Mouse (Mus musculus) fibroblast of lung, adult 2 months (primary cell): ENCODE results near the gene Atxn1.

Experiments
- DNase-seq: peaks from one replicate; pipeline ENCODE4 v3.0.0-alpha.2; 2011; ENCODE audit warnings: low read depth

Gene Atxn1

DNA sequence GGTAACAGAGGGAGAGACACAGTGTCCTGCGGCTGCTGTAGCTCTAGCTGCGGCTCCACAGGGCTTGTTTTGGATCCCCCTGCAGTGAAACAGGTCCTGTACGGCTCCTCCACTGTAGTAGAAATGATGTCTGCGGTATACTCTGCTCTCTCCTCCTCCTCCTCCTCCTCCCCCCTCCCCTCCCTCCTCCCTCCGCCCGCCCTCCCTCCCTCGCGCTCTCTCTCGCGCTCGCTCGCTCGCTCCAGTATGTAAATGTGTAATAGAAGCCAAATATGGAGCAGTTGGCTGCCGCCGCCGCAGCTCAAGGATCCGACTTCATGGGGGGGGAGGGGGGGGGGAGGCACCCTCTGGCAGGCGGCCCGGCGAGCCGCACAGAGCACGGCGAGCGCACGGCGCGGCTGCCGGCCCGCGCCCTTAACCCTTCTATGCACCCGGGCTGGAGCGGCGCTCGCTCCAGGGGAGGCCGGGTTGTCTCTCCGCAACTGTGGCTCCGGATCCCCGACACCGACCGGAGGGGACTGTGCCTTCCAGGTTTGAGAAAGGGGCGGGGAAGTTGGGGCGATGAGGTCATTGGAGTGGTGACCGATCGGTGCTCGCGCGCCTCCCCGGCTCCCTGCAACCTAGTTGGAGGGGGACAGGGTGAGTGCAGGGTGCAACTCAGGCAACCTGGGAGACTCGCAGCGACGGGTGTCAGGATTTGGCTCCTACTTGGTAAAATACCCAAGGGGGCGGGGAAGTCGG lies at the start of gene Atxn1:
Gene Atxn1 (minus strand): TSS at position 156 of the 741 bp plus-strand sequence.
- DNase-seq: no peak

DNA sequence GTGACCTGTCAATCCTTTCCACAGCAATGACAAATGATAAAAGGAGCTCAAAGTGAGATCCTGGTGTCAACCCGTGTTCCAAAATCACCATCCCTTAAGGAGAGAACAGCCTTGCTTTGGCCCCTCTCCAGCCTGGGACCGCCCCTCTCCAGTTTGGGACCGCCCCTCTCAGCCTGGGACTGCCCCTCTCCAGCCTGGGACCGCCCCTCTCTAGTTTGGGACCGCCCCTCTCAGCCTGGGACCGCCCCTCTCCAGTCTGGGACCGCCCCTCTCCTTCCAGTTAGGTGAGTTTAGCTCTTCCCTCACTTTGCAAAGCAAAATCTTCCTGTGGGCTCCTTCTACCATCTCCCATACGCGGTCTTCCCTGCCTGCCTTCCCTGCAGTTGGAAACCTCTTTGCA lies 46.4 kb upstream of the Atxn1 start:
- no peak for DNase-seq

DNA sequence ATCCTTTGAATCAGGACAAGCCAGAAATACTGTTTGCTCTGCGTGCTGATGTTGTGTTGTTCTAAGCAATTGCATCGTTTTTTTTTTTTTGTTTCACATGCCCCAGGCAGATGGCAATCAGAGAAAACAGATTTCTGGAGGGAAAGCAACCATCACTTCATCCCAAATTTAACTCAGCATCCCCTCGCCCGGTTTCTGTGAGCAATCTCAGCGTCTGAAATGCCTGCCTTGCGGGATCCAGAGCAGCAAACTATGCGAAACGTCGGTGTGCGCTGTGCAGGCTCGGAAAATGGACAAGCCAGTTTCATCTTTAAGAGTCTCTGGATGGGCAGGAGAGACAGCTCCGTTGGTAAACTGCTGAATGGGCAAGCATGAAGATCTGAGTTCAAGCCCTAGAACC lies 45.3 kb upstream of the Atxn1 start:
- no peak for DNase-seq

DNA sequence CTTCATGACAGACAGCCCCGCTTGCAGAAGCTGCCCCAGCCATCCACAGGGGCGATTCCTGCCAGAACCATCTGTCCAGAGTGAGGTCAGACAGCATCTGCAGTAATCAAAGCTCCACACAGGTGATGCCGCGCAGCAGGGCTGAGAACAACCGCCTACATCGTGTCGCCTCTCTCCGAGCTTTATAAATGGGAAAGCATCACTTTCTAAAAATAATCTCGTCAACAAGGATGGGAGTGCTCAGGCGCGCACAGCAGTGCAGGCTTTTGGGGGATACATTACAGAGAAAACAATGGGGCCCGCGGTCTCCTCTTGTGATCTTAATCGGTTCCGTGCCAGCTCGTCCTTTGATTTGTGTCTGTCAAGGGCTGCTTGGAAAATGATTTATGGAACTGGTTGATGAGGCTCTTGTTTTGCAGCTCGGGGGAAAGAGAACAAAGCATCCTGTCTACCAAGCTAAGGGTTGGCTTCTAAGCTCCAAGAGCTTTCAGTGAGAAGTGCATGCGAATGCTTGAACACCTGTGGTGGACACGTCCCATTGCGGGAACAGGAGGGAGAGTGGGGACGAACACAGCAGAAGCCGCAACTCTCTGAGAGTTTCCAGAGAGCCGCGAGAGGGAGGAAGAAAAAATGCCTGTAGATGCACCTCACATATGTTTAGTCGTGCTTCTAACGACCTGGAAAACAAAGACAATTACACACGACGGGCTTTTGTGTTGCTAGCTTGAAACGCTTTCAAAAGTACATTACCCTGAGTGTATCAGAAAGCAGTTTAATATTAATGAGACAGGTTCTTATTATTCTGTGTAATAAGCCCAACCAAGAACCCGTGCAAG lies 44.2 kb upstream of the Atxn1 start:
- DNase-seq: no peak

DNA sequence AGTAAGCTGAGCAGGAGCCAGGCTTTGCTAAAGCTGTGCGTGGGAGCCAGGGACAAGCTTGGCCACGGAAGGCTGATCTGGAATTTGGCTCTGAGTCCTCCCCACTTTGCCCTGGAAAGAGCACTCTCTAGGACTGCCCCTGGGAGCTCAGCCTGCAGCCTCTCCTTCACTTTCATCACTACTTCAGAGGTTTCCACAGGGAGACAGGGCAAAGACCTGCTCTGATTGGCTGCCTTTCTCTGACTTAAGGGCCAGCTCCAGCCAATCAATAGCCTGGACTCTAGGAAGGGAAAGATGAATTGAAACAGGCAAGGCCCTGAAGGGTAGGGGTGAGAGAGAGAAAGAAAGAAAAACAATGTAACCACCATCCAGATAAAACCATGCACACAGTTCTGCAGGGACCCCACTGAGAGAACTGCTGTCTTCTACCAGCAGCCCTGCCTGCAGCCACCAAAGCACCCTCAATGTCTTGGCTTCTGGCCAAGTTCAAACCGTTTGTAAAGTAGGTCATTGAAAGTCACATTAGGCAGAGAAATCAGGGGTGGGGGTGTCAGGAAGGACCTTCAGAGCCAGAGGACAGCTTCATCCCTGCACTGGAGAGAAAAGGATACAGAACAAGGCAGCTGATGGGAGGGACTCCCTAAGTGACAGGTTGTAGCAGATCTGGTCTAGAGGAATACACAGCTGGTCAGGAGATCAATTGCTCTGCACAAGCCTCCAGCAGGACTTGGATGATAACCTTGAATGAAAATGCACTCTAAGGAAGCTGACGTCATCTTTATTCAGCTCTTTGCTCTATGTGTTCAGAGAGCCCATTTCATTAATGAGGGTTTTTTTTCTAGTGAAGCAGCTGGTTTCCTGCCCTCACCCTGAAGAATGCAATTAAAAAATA lies 41.6 kb upstream of the Atxn1 start:
- DNase-seq: peak; percentile 46

DNA sequence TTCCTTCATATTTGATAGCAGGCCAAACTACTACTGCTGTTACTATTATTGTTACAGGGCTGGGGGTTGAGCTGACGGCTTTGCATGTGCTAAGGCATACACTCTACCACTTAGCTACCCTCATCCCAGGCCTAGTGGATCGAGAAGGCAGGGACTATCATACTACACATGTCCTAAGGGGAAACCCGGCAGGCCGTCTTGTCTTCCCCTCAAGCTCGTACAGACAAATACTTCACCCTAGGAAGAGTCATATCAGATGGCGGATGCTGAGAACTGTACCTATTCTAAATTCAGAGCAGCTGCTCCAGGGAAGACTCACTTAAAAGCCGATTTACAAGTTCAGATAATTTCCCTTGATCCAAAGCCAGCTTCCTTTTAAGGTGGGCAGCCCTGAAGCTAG lies 40.8 kb upstream of the Atxn1 start:
- DNase-seq: no peak

DNA sequence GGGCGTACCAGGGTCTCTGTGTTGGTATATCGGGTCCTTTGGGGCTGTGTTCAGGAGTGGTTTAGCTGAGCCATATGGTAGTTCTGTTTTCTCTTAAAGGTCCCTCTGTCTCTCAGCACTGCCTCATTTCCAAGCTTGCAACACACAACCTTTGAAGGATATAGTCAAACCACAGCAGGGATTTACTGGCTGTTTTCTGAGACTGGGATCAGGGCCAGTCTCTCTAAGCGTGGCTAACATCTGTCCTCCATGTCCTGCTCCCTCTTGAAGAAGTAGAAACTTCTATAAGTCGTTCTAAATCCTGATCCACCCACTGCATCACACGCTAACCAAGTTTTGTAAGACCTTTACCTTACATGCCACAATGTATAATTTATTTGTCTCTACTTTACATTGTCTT lies 36.5 kb upstream of the Atxn1 start:
- no peak for DNase-seq

GRCm38 (mm10) chr13:45992953-45993352 lies 28.1 kb upstream of the Atxn1 start:
- DNase-seq: no peak

GRCm38 (mm10) chr13:45990486-45990885 lies 25.7 kb upstream of the Atxn1 start:
- no peak for DNase-seq

DNA sequence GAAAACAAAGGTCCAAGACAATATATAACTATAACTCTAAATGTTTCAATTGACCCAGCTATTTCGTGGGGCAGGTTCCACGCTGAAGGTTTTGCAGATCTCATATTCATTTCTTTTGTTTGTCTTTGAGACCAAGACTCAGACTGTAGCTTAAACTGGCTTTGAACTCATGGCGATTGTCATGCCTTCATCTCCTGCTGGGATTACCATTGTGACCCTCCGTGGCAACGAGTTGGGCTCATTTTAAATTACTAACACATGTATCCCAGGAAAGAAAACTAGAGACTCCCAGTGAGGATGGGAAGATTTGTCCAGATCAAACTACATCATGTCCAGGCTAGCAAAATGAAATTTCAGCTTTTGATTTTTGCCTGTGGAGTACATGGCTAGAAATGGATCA lies 14.4 kb upstream of the Atxn1 start:
- no peak for DNase-seq

DNA sequence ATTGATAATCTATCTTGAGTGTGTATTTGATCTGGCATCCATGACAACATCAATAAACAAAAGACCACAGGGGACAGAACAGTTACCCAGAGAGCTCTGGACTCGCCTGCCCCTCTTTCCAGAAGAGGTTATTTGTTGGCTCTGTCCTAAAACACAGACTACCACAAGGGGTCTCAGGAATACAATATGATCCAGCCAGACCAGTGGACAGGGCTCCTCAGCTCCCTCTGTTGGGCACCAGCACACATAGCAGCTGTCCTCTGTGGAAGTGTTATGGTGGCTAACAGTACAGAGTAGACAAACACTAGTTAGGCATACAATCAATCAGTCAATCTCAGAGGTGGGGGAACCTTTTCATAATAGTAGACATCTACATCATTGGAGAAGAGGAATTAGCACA lies 12.1 kb upstream of the Atxn1 start:
- DNase-seq: no peak

- DNase-seq: no peak
These were observed 9.8 kb upstream of the Atxn1 start for GRCm38 (mm10) chr13:45974651-45975050.

DNA sequence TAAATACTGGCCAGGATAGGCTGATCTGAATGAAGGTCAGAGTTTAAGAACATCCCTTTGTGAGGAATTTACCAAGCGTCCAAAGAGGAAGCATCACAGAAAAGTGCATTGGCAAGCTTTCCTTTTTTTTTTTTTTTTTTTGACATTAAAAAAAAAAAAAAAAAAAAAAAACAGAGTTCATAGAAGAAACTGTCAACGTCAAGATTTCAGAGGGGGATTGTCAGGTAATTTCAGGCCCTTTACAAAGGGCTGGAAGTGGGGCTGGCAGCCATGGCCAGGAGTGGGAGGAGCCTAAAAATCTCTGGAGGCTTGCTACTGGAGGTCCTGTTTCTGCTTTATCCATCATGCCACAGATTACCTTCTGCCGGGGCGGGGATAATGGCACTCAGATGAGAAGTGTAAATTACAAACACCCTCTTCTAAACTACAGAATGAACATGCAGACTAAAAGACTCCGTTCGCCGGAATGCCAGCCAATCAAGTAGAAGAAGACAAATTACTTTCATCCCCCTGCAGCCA lies 9.2 kb upstream of the Atxn1 start:
- DNase-seq: no peak

DNA sequence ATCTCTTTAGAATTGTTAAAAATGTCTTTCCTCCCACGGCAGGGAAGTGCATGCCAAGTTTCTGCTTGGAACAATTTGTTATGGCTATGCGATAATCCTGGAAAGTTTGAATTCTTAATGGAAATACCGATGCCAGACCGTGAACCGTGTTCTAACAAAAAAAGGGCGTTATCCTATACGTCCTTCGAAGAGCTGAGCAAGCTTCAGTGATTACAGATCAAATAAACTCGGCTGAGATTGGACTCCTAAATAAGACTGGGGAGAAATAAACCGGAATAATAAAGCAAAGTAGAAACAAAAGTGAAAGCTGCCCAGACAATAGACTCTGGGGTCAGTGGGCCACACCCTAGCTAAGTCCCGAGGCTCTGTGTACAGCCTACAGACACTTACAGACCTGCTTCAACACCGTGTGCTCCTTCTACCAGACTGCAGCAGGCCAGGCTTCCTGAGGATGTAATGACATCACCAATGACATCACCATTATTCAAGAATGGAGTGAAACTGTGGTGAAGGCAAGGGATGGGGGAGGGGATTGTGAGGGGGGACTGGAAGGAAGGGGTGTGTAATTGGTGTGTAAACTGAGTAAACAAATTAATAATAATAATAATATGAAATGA lies 6.2 kb upstream of the Atxn1 start:
- DNase-seq: no peak

- no peak for DNase-seq
These were observed 3.4 kb upstream of the Atxn1 start for GRCm38 (mm10) chr13:45968206-45968605.

DNA sequence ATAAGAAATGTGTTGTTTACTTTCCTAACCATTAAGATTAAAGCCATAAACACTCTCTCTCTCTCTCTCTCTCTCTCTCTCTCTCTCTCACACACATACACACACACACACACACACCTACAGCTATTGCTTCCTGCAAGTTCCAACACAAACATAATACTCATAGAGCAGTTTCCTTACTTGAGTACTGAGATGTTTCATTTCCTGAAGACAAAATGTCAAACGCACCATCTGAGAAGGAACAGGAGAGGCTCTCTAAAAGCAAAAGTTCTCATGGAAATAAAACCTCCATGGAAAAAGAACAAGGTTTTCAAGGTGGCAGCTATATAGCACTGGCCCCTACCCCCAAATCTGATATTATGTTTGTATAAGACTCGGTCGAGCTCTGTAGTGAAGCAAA lies 2.6 kb upstream of the Atxn1 start:
- DNase-seq: no peak

DNA sequence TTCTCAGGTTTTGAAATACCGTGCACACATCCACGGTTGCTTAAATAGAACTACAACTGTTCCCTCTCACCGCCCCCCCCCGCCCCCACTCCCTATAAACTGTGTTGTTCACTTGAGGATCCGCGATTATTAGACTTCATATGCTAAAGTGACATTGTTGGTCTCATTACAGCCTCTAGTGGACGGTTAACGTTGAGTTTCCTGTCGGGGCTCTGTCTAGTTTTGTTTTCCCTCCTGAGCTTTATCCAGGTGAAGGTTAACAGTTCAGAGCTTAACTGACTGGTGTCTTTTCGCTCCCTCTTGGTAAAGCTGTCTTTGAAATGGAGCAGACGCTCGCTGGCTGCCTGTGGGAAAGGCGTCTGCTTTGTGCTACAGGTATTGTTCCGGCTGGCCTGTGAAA lies 1.8 kb upstream of the Atxn1 start:
- no peak for DNase-seq

DNA sequence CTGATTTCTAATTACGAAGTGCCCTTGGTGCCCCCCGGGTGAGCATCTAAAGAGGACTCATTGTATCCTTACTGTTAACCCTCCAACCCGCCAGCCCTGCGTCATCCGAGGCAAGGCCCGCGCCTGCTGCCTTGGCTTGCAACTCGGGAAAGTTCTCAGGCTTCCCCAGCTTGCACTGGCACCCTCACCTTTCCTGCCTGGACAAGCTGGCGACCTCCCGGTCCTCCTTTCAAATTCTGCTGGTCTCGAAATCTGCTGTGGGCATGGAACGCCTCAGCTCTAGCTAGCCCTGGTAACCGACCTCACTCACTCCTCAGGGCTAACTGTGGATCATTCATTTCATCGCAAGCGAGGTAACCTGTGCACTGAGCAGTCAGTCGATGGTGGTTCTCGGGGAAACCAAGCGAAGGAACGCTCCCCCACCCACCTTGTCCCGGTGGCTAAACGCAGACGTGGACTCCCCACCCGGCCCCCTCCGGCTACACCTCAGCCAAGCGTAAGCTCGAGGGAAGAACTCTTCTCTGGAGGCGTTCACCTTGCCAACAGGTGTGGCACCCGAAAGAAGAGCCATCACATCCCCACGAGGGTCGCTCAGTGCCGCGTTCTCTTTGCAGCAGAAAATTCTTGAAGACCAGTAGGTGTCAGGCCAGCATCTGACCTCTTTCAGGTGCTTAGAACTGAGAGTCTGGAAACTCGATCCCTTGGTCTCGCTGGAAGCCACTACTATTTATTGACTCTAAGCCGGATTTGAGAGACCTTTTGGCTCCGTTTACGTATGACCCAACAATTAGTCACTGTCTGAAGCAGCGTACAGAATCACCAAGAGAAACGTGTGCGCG lies 1.0 kb upstream of the Atxn1 start:
- peak; percentile 68 for DNase-seq

- DNase-seq: no peak
These were observed 416 bp downstream of the Atxn1 start for GRCm38 (mm10) chr13:45964331-45964852.

DNA sequence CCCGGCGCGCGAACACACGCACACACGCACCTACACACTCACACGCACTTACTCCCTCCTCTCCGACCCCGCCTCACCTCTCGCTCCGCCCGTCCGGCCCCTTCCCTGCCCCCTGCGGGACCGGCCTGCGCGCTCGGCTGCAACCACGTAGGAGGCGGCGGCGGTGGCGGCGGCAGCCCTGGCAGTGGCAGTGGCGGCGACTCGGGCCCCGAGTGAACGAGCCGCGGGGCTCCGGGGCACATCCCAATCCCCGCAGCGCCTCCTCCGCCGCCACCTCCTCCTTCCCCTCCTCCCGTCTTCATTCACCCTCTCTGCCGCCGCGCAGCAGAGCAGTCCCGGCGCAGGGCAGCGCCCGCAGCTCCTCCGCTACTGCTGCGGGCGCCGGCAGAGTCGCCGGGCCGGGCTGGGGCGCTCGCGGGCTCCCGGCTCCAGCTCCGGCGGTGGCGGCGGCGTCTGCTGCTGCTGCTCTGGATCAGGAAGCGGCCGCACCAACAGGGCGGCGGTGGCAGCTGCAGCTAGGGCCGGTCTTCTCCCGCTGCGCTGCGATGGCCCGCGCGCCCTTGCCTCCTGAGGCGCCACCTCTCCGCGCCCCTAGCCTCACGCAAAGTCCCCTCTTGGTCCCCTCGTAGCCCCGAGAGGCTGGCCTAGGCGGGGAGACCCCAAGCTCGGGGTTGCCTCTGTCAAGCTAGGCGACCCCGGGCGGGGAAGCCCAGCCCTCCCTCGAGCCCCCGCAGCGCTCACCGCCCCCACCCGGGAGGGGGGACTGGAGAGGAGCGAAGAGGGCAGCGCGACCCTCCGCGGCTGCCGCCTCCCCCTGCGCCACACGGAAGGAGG lies 1.1 kb downstream of the Atxn1 start:
- DNase-seq: no peak
